Mouse (Mus musculus) left cerebral cortex, postnatal 10 days (tissue): Measurements from ENCODE around the gene Rdx. TPM values are rescaled to one million over a fixed set of nuclear protein-coding genes. Genes with fewer than 3 reads are reported as not detected.

Experiments
- DNase-seq, 2 experiments: peaks; one replicate each; pipeline ENCODE4 v3.0.0; 2021 to 2022; ENCODE audit warnings: low spot score in 2 of 2, mixed read lengths in 1 of 2; ENCODE audit errors: extremely low spot score in 1 of 2
- intact Hi-C: fragments of 180-260 bp; cut with DNase I; formaldehyde crosslinking; loops from one replicate; pipeline ENCODE4 v1.15.1; 2025
- microRNA-seq: library from miRNA; unstranded; fragments of <30 nt; microRNA quantifications from one replicate; pipeline ENCODE4 v1.2.0, GENCODE M21; 2022
- total RNA-seq, 2 experiments: library from RNA; stranded (reverse); gene quantifications; 2 replicates each; pipeline ENCODE4 v1.2.3; 2021

Rdx gene
- total RNA-seq, 2 experiments from 2014 or later: 54.1 to 54.4 TPM

- no peak for DNase-seq
- intact Hi-C loops: no loop called here
Measured at GRCm38 (mm10) chr9:52100426-52100825, 53.5 kb downstream of the Rdx start.

- intact Hi-C loops: no loop called here
Measured at GRCm38 (mm10) chr9:52102060-52102844, 55.3 kb downstream of the Rdx start.

GRCm38 (mm10) chr9:52103448-52104224 is 56.7 kb downstream of the Rdx start:
- DNase-seq: no peak
- intact Hi-C loops: no loop called here

More at GRCm38 (mm10) chr9:52102060-52102844, 55.3 kb downstream of the Rdx start:
- DNase-seq: no peak

GRCm38 (mm10) chr9:52104225-52104615 is 57.2 kb downstream of the Rdx start:
- no peak for DNase-seq
- intact Hi-C loops: no loop called here

GRCm38 (mm10) chr9:52105423-52105822 is 58.5 kb downstream of the Rdx start:
- intact Hi-C loops: no loop called here
- DNase-seq: no peak

- no peak for DNase-seq
- intact Hi-C loops: no loop called here
Measured at GRCm38 (mm10) chr9:52107161-52107560, 60.2 kb downstream of the Rdx start.

GRCm38 (mm10) chr9:52110738-52111137 is 63.8 kb downstream of the Rdx start:
- no peak for DNase-seq
- intact Hi-C loops: no loop called here

- DNase-seq: no peak
- intact Hi-C loops: no loop called here
Measured at GRCm38 (mm10) chr9:52113091-52113490, 66.1 kb downstream of the Rdx start.

- intact Hi-C loops: no loop called here
- no peak for DNase-seq
Measured at GRCm38 (mm10) chr9:52119212-52119611, 72.2 kb downstream of the Rdx start.

- DNase-seq: no peak
- intact Hi-C loops: loop anchor here (5.0 kb wide), 1 partner anchor 162 kb away; no protein-coding TSS in a partner anchor
Measured at GRCm38 (mm10) chr9:52125225-52125624, 78.3 kb downstream of the Rdx start.

GRCm38 (mm10) chr9:52130348-52130747 is 83.4 kb downstream of the Rdx start:
- intact Hi-C loops: loop anchor here (5.0 kb wide), 1 partner anchor 37 kb away; the partner anchor contains the start of gene Zc3h12c

GRCm38 (mm10) chr9:52132771-52133170 is 85.8 kb downstream of the Rdx start:
- no peak for DNase-seq
- intact Hi-C loops: loop anchor here (5.0 kb wide), 1 partner anchor 35 kb away; the partner anchor contains the start of gene Zc3h12c

More at GRCm38 (mm10) chr9:52130348-52130747, 83.4 kb downstream of the Rdx start:
- DNase-seq: no peak

Small RNAs within 50 kb of the gene (microRNA-seq; reads per million reads assigned to microRNA genes)
- gene Gm27686 (not detected), gene Mir6244 (not detected)

Other genes starting within 250 kb of the Rdx start
- 10 to 100 TPM; 12.6 to 14.4 TPM for gene Fdx1, start 83.6 kb upstream of the Rdx start, total RNA-seq
- 10 to 100 TPM; 10.7 to 11.8 TPM for gene Zc3h12c, start 121.4 kb downstream of the Rdx start, total RNA-seq